Comparison of ENCODE assay signal across 27 mouse cellular contexts in genomic region chr11:84078601-84079000, GRCm38 (mm10). TPM values are rescaled to one million over a fixed set of nuclear protein-coding genes. Genes with fewer than 3 reads are reported as not detected.
DNase-seq lines count a peak whose midpoint lies in the region; ATAC-seq and TF ChIP-seq lines count a peak whose summit lies in the region.
"Had no signal": no experiment of that assay in that cellular context is flagged by ENCODE, and none has a peak within 500 bp of the region (broad histone marks: within the 10 kb centered on the region; RNA-seq: fewer than 3 reads in every experiment).

No protein-coding gene starts in this region.

- intact Hi-C loops in heart, adult 2 months (cut with DNase I) = no loop called here
- intact Hi-C loops in left cerebral cortex, adult 2 months (cut with DNase I) = no loop called here
- intact Hi-C loops in left cerebral cortex, postnatal 10 days (cut with DNase I) = no loop called here

- TF ChIP-seq EP300 in heart, adult 2 months (IDR thresholded peaks at IDR 0.05; ENCODE audit: insufficient read depth, low read depth, low read length) = no peak

- H3K36me3 ChIP-seq in embryonic facial prominence, embryonic 14.5 days (ENCODE audit: control insufficient read depth, insufficient read depth, low read length) = peaks cover 38% of the 10 kb centered on the region
- peaks cover 54% of the 10 kb centered on the region for H3K36me3 ChIP-seq in embryonic facial prominence, embryonic 10.5 days (replicated peaks)
- no peaks in the 10 kb centered on the region for H3K36me3 ChIP-seq in heart, adult 2 months (ENCODE audit: control insufficient read depth, insufficient read depth, low read length)
- H3K36me3 ChIP-seq in myocyte (ENCODE audit: control insufficient read depth, insufficient read depth) = peaks cover 8% of the 10 kb centered on the region
- H3K36me3 ChIP-seq in heart, embryonic 12.5 days = peaks cover 33% of the 10 kb centered on the region

- no peak overlapping the region for H3K4me2 ChIP-seq in embryonic facial prominence, embryonic 14.5 days (ENCODE audit: low read depth, low read length)
- H3K4me2 ChIP-seq in myocyte (ENCODE audit: low read depth) = peak overlapping the region; percentile 48
- H3K4me2 ChIP-seq in heart, embryonic 12.5 days = no peak overlapping the region
- H3K4me2 ChIP-seq: embryonic facial prominence, embryonic 13.5 days; forebrain, embryonic 12.5 days; limb, embryonic 12.5 days; liver, embryonic 11.5 days; midbrain, embryonic 15.5 days had no signal

- no peaks in the 10 kb centered on the region for H3K27me3 ChIP-seq in embryonic facial prominence, embryonic 14.5 days (replicated peaks; ENCODE audit: control insufficient read depth, insufficient read depth, low read length)
- H3K27me3 ChIP-seq in embryonic facial prominence, embryonic 10.5 days (replicated peaks; ENCODE audit: low read depth, poor library complexity, severe bottlenecking) = no peaks in the 10 kb centered on the region
- H3K27me3 ChIP-seq in heart, adult 2 months (ENCODE audit: control insufficient read depth, insufficient read depth, low read length) = no peaks in the 10 kb centered on the region
- H3K27me3 ChIP-seq in myocyte (ENCODE audit: control insufficient read depth, insufficient read depth, insufficient read length) = no peaks in the 10 kb centered on the region
- H3K27me3 ChIP-seq in heart, embryonic 12.5 days (replicated peaks) = no peaks in the 10 kb centered on the region
- H3K27me3 ChIP-seq: embryonic facial prominence, embryonic 13.5 days; forebrain, embryonic 12.5 days; limb, embryonic 12.5 days; midbrain, embryonic 15.5 days had no signal

- peak; percentile 38; the same call in 1 of the 2 replicates for ATAC-seq in embryonic facial prominence, embryonic 14.5 days (ENCODE audit: low read depth)
- ATAC-seq in heart, embryonic 12.5 days (ENCODE audit: insufficient number of reproducible peaks, low FRiP score) = no peak
- ATAC-seq: hindbrain, embryonic 16.5 days; midbrain, embryonic 15.5 days had no signal

- H3K27ac ChIP-seq in embryonic facial prominence, embryonic 14.5 days (replicated peaks; ENCODE audit: low read depth, low read length) = no peak overlapping the region
- no peak overlapping the region for H3K27ac ChIP-seq in embryonic facial prominence, embryonic 10.5 days (replicated peaks)
- no peak overlapping the region for H3K27ac ChIP-seq in heart, adult 2 months
- H3K27ac ChIP-seq in left cerebral cortex, adult 2 months = peak overlapping the region; percentile 57
- no peak overlapping the region for H3K27ac ChIP-seq in heart, embryonic 12.5 days (ENCODE audit: poor library complexity, severe bottlenecking)
- H3K27ac ChIP-seq: embryonic facial prominence, embryonic 13.5 days; forebrain, embryonic 12.5 days; limb, embryonic 12.5 days; midbrain, embryonic 10.5 days; midbrain, embryonic 15.5 days; stomach, postnatal 0 days had no signal

- no peak for DNase-seq in embryonic facial prominence, embryonic 14.5 days (ENCODE audit: low spot score)
- no peak for DNase-seq in embryonic facial prominence, embryonic 10.5 days (ENCODE audit: low spot score)
- peak; percentile 83 for DNase-seq in heart, adult 11 months
- no peak for DNase-seq in heart, adult 2 months
- no peak for DNase-seq in left cerebral cortex, adult 2 months (ENCODE audit: extremely low spot score in 1 of 2, low spot score in 2 of 2)
- DNase-seq in left cerebral cortex, postnatal 10 days (ENCODE audit: extremely low spot score in 1 of 2, low spot score in 2 of 2) = no peak
- DNase-seq: adrenal gland, postnatal 10 days; cerebellum, adult 11 months; cerebellum, adult 9-10 months; cerebellum, postnatal 36 days; heart, postnatal 14 days; kidney, adult 9 months; right cerebral cortex, adult 18-20 months; thymus, adult 18-20 months; thymus, postnatal 25 days had no signal

- no peak overlapping the region for H3K9ac ChIP-seq in embryonic facial prominence, embryonic 14.5 days (ENCODE audit: low read depth, low read length)
- no peak overlapping the region for H3K9ac ChIP-seq in heart, adult 2 months (ENCODE audit: low read depth, low read length)
- H3K9ac ChIP-seq in heart, embryonic 12.5 days = no peak overlapping the region
- H3K9ac ChIP-seq: embryonic facial prominence, embryonic 13.5 days; forebrain, embryonic 12.5 days; limb, embryonic 12.5 days; midbrain, embryonic 15.5 days had no signal

- no peak overlapping the region for H3K4me3 ChIP-seq in embryonic facial prominence, embryonic 14.5 days (ENCODE audit: low read depth, low read length)
- no peak overlapping the region for H3K4me3 ChIP-seq in embryonic facial prominence, embryonic 10.5 days
- H3K4me3 ChIP-seq in heart, adult 2 months = no peak overlapping the region
- H3K4me3 ChIP-seq in left cerebral cortex, adult 2 months = no peak overlapping the region
- no peak overlapping the region for H3K4me3 ChIP-seq in myocyte
- H3K4me3 ChIP-seq in heart, embryonic 12.5 days = no peak overlapping the region
- H3K4me3 ChIP-seq: embryonic facial prominence, embryonic 13.5 days; erythroblast, embryonic 14.5 days; forebrain, embryonic 12.5 days; limb, embryonic 12.5 days; midbrain, embryonic 10.5 days; midbrain, embryonic 15.5 days had no signal

- TF ChIP-seq POLR2A in heart, adult 2 months (IDR thresholded peaks at IDR 0.05; ENCODE audit: insufficient read depth, low read depth, low read length) = no peak
- no peak for TF ChIP-seq POLR2A in myocyte (IDR thresholded peaks at IDR 0.05; ENCODE audit: insufficient read length, low read depth)

- TF ChIP-seq CTCF in heart, adult 2 months (IDR thresholded peaks at IDR 0.05) = no peak
- no peak for TF ChIP-seq CTCF in left cerebral cortex, adult 2 months (IDR thresholded peaks at IDR 0.05)

- no peaks in the 10 kb centered on the region for H3K9me3 ChIP-seq in embryonic facial prominence, embryonic 14.5 days (ENCODE audit: control insufficient read depth, low read length)
- H3K9me3 ChIP-seq in embryonic facial prominence, embryonic 10.5 days = no peaks in the 10 kb centered on the region
- H3K9me3 ChIP-seq in heart, embryonic 12.5 days (replicated peaks) = no peaks in the 10 kb centered on the region
- H3K9me3 ChIP-seq: embryonic facial prominence, embryonic 13.5 days; forebrain, embryonic 12.5 days; G1E; limb, embryonic 12.5 days; midbrain, embryonic 10.5 days; midbrain, embryonic 15.5 days had no signal

- peaks cover 10% of the 10 kb centered on the region; the same call in 1 of the 2 replicates for H3K4me1 ChIP-seq in embryonic facial prominence, embryonic 14.5 days (ENCODE audit: control insufficient read depth, insufficient read depth, low read length)
- peaks cover 6% of the 10 kb centered on the region for H3K4me1 ChIP-seq in embryonic facial prominence, embryonic 10.5 days
- no peaks in the 10 kb centered on the region; the same call in 1 of the 2 replicates for H3K4me1 ChIP-seq in heart, adult 2 months (ENCODE audit: control insufficient read depth, insufficient read depth, low read length)
- peaks cover 18% of the 10 kb centered on the region for H3K4me1 ChIP-seq in heart, embryonic 12.5 days (replicated peaks)
- H3K4me1 ChIP-seq: midbrain, embryonic 10.5 days; midbrain, embryonic 15.5 days had no signal

- 85% methylated on average over 9 of the region's 9 CpGs for WGBS in embryonic facial prominence, embryonic 14.5 days
- WGBS in embryonic facial prominence, embryonic 10.5 days = 91% methylated on average over 9 of the region's 9 CpGs
- WGBS in heart, adult 2 months = 83% methylated on average over 9 of the region's 9 CpGs
- 91% methylated on average over 9 of the region's 9 CpGs for WGBS in heart, embryonic 12.5 days

- no peaks in the 10 kb centered on the region for H3K79me2 ChIP-seq in heart, adult 2 months (replicated peaks; ENCODE audit: control insufficient read depth, insufficient read depth, low read length)
- H3K79me2 ChIP-seq in myocyte (ENCODE audit: control insufficient read depth, insufficient read depth) = no peaks in the 10 kb centered on the region

- H3ac ChIP-seq in myocyte (ENCODE audit: control insufficient read depth, insufficient read length) = no peak overlapping the region

TF ChIP-seq in myocyte, 11 proteins besides CTCF, POLR2A, EP300 and RAD21 (continues in another document):
- TF ChIP-seq MAX (IDR thresholded peaks at IDR 0.05; ENCODE audit: low read depth) (no peak), USF1 (IDR thresholded peaks at IDR 0.05; ENCODE audit: low read depth) (no peak), TCF12 (IDR thresholded peaks at IDR 0.05; ENCODE audit: insufficient read depth, poor library complexity, severe bottlenecking) (no peak), CEBPB (IDR thresholded peaks at IDR 0.05; ENCODE audit: insufficient read depth, poor library complexity, severe bottlenecking) (peak; percentile 72), POLR2AphosphoS2 (IDR thresholded peaks at IDR 0.05; ENCODE audit: insufficient read length, low read depth) (no peak)

RNA-seq across cellular contexts. Expression of gene Dusp14, which starts 9.5 kb away (rescaled TPM):
- 17.6 and 21.1 TPM in 2 replicates for polyA plus RNA-seq in embryonic facial prominence, embryonic 14.5 days (2014; fragmentation: Nextera tagmentation; extraction: Ambion mirVana)
- polyA plus RNA-seq in embryonic facial prominence, embryonic 10.5 days (2016; fragmentation: Nextera tagmentation; extraction: Ambion mirVana) = 7.3 and 9.4 TPM in 2 replicates
- under 1 TPM; 0.34 to 0.48 TPM for total RNA-seq in heart, adult 2 months (2021)
- 1.2 and 3.5 TPM in 2 replicates for polyA plus RNA-seq in heart, adult 2 months (2012; rRNA removed)
- 10 to 100 TPM; 80.7 to 92.7 TPM for total RNA-seq in left cerebral cortex, adult 2 months (2021)
- total RNA-seq in left cerebral cortex, postnatal 10 days (2021) = 10 to 100 TPM; 28.2 to 29.4 TPM
- polyA plus RNA-seq in myocyte (2012; fragmentation: generic; extraction: Trizol) = 61.1 TPM
- polyA plus RNA-seq in heart, embryonic 12.5 days (2016; fragmentation: Nextera tagmentation; extraction: Ambion mirVana) = 5.9 and 6.2 TPM in 2 replicates
- total RNA-seq: G1E had no signal
- polyA plus RNA-seq: erythroblast, embryonic 14.5 days; G1E had no signal

RNA-seq across cellular contexts. Expression of gene Tada2a, which starts 50.8 kb away (rescaled TPM):
- 29.4 and 33.9 TPM in 2 replicates for polyA plus RNA-seq in embryonic facial prominence, embryonic 14.5 days (2014; fragmentation: Nextera tagmentation; extraction: Ambion mirVana)
- polyA plus RNA-seq in embryonic facial prominence, embryonic 10.5 days (2016; fragmentation: Nextera tagmentation; extraction: Ambion mirVana) = 41.3 TPM in 2 replicates
- total RNA-seq in heart, adult 2 months (2021) = 1 to 10 TPM; 6.2 to 6.4 TPM
- 4.6 and 8.4 TPM in 2 replicates for polyA plus RNA-seq in heart, adult 2 months (2012; rRNA removed)
- 10 to 100 TPM; 34.0 to 35.5 TPM for total RNA-seq in left cerebral cortex, adult 2 months (2021)
- 10 to 100 TPM; 37.8 to 39.6 TPM for total RNA-seq in left cerebral cortex, postnatal 10 days (2021)
- 12.4 TPM for polyA plus RNA-seq in myocyte (2012; fragmentation: generic; extraction: Trizol)
- 22.0 and 22.9 TPM in 2 replicates for polyA plus RNA-seq in heart, embryonic 12.5 days (2016; fragmentation: Nextera tagmentation; extraction: Ambion mirVana)

RNA-seq across cellular contexts. Expression of gene Acaca, which starts 50.9 kb away (rescaled TPM):
- 17.4 and 20.5 TPM in 2 replicates for polyA plus RNA-seq in embryonic facial prominence, embryonic 14.5 days (2014; fragmentation: Nextera tagmentation; extraction: Ambion mirVana)
- polyA plus RNA-seq in embryonic facial prominence, embryonic 10.5 days (2016; fragmentation: Nextera tagmentation; extraction: Ambion mirVana) = 21.7 and 26.2 TPM in 2 replicates
- total RNA-seq in heart, adult 2 months (2021) = 10 to 100 TPM; 19.4 to 20.0 TPM
- polyA plus RNA-seq in heart, adult 2 months (2012; rRNA removed) = 25.0 and 25.9 TPM in 2 replicates
- total RNA-seq in left cerebral cortex, adult 2 months (2021) = 10 to 100 TPM; 80.8 to 81.2 TPM
- total RNA-seq in left cerebral cortex, postnatal 10 days (2021) = 100 to 1,000 TPM; 113 to 129 TPM
- polyA plus RNA-seq in myocyte (2012; fragmentation: generic; extraction: Trizol) = 49.9 TPM
- 13.1 and 15.4 TPM in 2 replicates for polyA plus RNA-seq in heart, embryonic 12.5 days (2016; fragmentation: Nextera tagmentation; extraction: Ambion mirVana)
